Mouse (Mus musculus) left cerebral cortex, adult 11 months (tissue): ENCODE data around the gene Rbm12b1.
"Not testable (repeated sequence)": the region's sequence is repeated elsewhere in the genome, so short reads cannot be mapped to it uniquely, and the experiment has no call there.

Source experiments
- DNase-seq: peaks from one replicate; pipeline ENCODE4 v3.0.0; 2022; ENCODE audit warnings: low spot score

Rbm12b1 gene

DNA sequence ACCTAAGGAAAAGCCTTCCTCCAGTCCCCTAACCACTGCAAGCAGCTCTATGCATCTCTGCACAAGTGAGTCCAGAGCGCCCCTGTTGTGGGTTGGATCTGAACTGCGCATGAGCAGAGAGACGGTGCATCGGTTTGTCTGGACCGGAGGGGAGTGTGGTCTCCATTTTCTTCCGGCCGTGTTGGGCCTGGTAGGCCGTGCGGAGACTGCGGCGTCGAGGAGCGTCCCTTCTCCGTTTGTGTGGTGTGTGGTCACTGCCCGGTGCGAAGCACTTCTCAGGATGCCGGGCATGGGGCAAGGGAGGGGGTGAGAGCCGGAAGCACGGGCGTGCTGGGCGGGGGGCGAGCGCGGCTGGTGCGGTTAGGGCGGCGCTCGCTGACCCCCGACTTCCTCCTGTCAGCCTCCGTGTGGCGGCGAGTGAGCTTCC, at the start of gene Rbm12b1:
Gene Rbm12b1 (plus strand): TSS at position 124 of the 427 bp plus-strand sequence.
- DNase-seq: peak; percentile 73

DNA sequence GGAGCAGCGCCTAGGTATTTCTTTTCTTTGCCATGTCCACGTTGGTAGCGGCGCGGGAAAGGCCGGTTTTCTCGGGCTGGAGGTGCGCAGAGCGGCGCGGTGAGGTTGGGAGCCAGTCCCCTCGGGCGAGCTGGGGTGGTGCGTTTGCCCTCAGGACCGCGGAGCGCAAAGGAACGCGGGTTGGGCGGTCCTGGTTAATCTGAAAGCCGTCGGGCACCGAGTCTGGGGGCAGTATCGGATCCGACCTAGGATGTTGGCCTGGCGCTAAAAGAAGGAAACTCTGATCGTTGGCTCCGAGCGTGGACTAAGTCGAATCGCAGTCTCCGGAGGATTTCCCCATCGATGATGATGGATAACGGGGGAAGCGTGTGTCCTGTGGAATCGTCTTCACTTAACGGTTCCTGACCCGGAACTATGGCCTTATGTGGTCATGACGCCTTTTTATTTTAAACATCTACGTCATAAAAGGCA, 563 bp downstream of the Rbm12b1 start:
- not testable (repeated sequence) for DNase-seq

GRCm38 (mm10) chr4:12141516-12141915, 1.5 kb downstream of the Rbm12b1 start:
- DNase-seq: not testable (repeated sequence)

- DNase-seq: no peak
Observed at GRCm38 (mm10) chr4:12147660-12148059, 7.6 kb downstream of the Rbm12b1 start.

GRCm38 (mm10) chr4:12170986-12171317, 30.9 kb downstream of the Rbm12b1 start:
- no peak for DNase-seq

GRCm38 (mm10) chr4:12171318-12172091, 31.4 kb downstream of the Rbm12b1 start, which contains the start of gene Fam92a:
Gene Fam92a, minus strand, starts transcription at chr4:12172015.
- peak; percentile 34 for DNase-seq

DNA sequence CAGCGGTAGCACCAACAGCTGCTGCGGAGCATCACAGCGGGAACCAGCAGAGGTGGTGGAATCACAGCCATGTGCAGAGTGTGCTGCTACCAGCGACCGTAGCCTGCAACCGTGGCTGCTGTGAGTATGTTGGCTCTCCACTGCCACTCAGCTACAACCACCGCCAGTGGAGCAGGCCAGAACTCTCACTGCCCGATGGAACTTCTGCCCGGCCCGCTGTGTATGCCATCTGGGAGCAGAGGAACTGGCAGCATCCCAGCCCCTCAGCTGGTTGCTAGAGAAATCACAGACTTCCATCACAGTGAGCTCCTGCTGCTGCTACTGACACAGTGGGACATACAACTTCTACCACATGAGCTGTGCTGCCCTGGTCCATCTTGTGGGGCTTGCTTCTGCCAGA, 38.9 kb downstream of the Rbm12b1 start:
- no peak for DNase-seq
